Mouse (Mus musculus) lung, postnatal 0 days (tissue): Measurements from ENCODE around the gene Grid2. TPM values are rescaled to one million over a fixed set of nuclear protein-coding genes. Genes with fewer than 3 reads are reported as not detected.

Experiments
- ATAC-seq: fragments of 200-750 bp; cut with Nextera tagmentation; 2 replicates; pipeline ENCODE4 v1.8.0; 2017; ENCODE audit warnings: moderate library complexity
- DNase-seq: peaks from one replicate; pipeline ENCODE4 v3.0.0-alpha.2; 2016; ENCODE audit warnings: low spot score
- H3K27ac ChIP-seq: fragments of 300-500 bp; sonication (generic); 2 replicates; pipeline ENCODE4 v1.5.1; 2014; ENCODE audit warnings: antibody characterized with exemption, mild to moderate bottlenecking, low read length, mixed read lengths
- H3K27me3 ChIP-seq: fragments of 300-500 bp; sonication (generic); replicated peaks from 2 replicates; pipeline ENCODE4 v1.6.1; 2014; ENCODE audit warnings: low read length, mixed read lengths; ENCODE audit not compliant: insufficient read depth
- H3K36me3 ChIP-seq: fragments of 300-500 bp; sonication (generic); 2 replicates; pipeline ENCODE4 v1.6.1; 2014; ENCODE audit warnings: low read length, mixed read lengths; ENCODE audit not compliant: insufficient read depth
- H3K4me1 ChIP-seq: fragments of 300-500 bp; sonication (generic); 2 replicates; pipeline ENCODE4 v1.6.1; 2014; ENCODE audit warnings: antibody characterized with exemption, low read depth, low read length, mixed read lengths; ENCODE audit not compliant: insufficient read depth
- H3K4me2 ChIP-seq: fragments of 300-500 bp; sonication (generic); replicated peaks from 2 replicates; pipeline ENCODE4 v1.6.1; 2014; ENCODE audit warnings: low read depth, mild to moderate bottlenecking, low read length, moderate library complexity, mixed read lengths
- H3K4me3 ChIP-seq: fragments of 300-500 bp; sonication (generic); 2 replicates; pipeline ENCODE4 v1.5.1; 2014; ENCODE audit warnings: low read depth, low read length
- H3K9ac ChIP-seq: fragments of 300-500 bp; sonication (generic); replicated peaks from 2 replicates; pipeline ENCODE4 v1.6.1; 2014; ENCODE audit warnings: low read depth, mild to moderate bottlenecking
- H3K9me3 ChIP-seq: fragments of 300-500 bp; sonication (generic); 2 replicates; pipeline ENCODE4 v1.6.1; 2016; ENCODE audit warnings: low read length, mixed read lengths
- CTCF ChIP-seq: IDR thresholded peaks from 2 replicates; pipeline ENCODE4 v1.5.1; 2016; ENCODE audit warnings: antibody characterized with exemption, mild to moderate bottlenecking
- EP300 ChIP-seq: IDR thresholded peaks from 2 replicates; pipeline ENCODE4 v1.6.1; 2016; ENCODE audit warnings: antibody characterized with exemption, mild to moderate bottlenecking, control low read depth
- WGBS: fragments of 180-500 bp; shearing (Covaris S2); extraction: QIAGEN DNeasy Blood & Tissue Kit; methylation state at CpG from one replicate; pipeline ENCODE4 v1.1.7; 2014; 5-methylcytosine and 5-hydroxymethylcytosine counted together
- polyA plus RNA-seq: library from polyadenylated mRNA; unstranded; fragments of >200 nt; fragmentation: Nextera tagmentation; extraction: Ambion mirVana; gene quantifications from 2 replicates; pipeline ENCODE4 v1.2.1, GENCODE M21; 2015

Gene Grid2
- polyA plus RNA-seq, 1 experiment from 2014 or later, result 0.45 TPM

GRCm38 (mm10) chr6:64398413-64399098 is 1142.9 kb downstream of the Grid2 start:
- Histone ChIP-seq H3K4me1 (no peaks in the 10 kb centered on the region), H3K27ac (no peak overlapping the region), H3K4me2 (no peak overlapping the region), H3K4me3 (no peak overlapping the region), H3K36me3 (no peaks in the 10 kb centered on the region), H3K9ac (no peak overlapping the region), H3K27me3 (no peaks in the 10 kb centered on the region), H3K9me3 (no peaks in the 10 kb centered on the region)
- DNase-seq (no peak), ATAC-seq (no peak)
- no peak for TF ChIP-seq CTCF
- no peak for TF ChIP-seq EP300
- WGBS, result 84% methylated on average over 4 of the region's 4 CpGs

GRCm38 (mm10) chr6:64427658-64428057 is 1172.0 kb downstream of the Grid2 start:
- H3K36me3 ChIP-seq, result no peaks in the 10 kb centered on the region

GRCm38 (mm10) chr6:64428898-64429297 is 1173.2 kb downstream of the Grid2 start:
- Histone ChIP-seq H3K9ac (no peak overlapping the region), H3K4me3 (no peak overlapping the region), H3K4me2 (no peak overlapping the region), H3K27me3 (no peaks in the 10 kb centered on the region), H3K9me3 (no peaks in the 10 kb centered on the region), H3K27ac (no peak overlapping the region), H3K4me1 (no peaks in the 10 kb centered on the region), H3K36me3 (no peaks in the 10 kb centered on the region)
- no peak for DNase-seq
- WGBS, result 54% methylated on average over 1 of the region's 1 CpGs
- TF ChIP-seq EP300 (no peak), CTCF (no peak)
- no peak for ATAC-seq

More at GRCm38 (mm10) chr6:64427658-64428057, 1172.0 kb downstream of the Grid2 start:
- DNase-seq, result no peak
- Histone ChIP-seq H3K4me2 (no peak overlapping the region), H3K4me1 (no peaks in the 10 kb centered on the region), H3K9ac (no peak overlapping the region), H3K27me3 (no peaks in the 10 kb centered on the region), H3K4me3 (no peak overlapping the region), H3K9me3 (no peaks in the 10 kb centered on the region), H3K27ac (no peak overlapping the region)
- TF ChIP-seq CTCF (no peak), EP300 (no peak)
- no peak for ATAC-seq

GRCm38 (mm10) chr6:64448127-64448526 is 1192.5 kb downstream of the Grid2 start:
- WGBS, result 70% methylated on average over 5 of the region's 5 CpGs
- TF ChIP-seq EP300 (no peak), CTCF (no peak)
- no peak for DNase-seq
- H3K4me2 ChIP-seq, result no peak overlapping the region
- H3K27ac ChIP-seq, result no peak overlapping the region
- H3K4me3 ChIP-seq, result no peak overlapping the region
- H3K27me3 ChIP-seq, result no peaks in the 10 kb centered on the region
- H3K9ac ChIP-seq, result no peak overlapping the region
- no peaks in the 10 kb centered on the region for H3K9me3 ChIP-seq
- ATAC-seq, result no peak
- no peaks in the 10 kb centered on the region for H3K4me1 ChIP-seq
- H3K36me3 ChIP-seq, result no peaks in the 10 kb centered on the region

GRCm38 (mm10) chr6:64448864-64449355 is 1193.2 kb downstream of the Grid2 start:
- no peak for TF ChIP-seq EP300
- no peak for TF ChIP-seq CTCF
- Histone ChIP-seq H3K9ac (no peak overlapping the region), H3K4me2 (no peak overlapping the region), H3K27ac (no peak overlapping the region), H3K36me3 (no peaks in the 10 kb centered on the region), H3K4me1 (no peaks in the 10 kb centered on the region), H3K27me3 (no peaks in the 10 kb centered on the region), H3K9me3 (no peaks in the 10 kb centered on the region), H3K4me3 (no peak overlapping the region)
- WGBS, result 62% methylated on average over 4 of the region's 4 CpGs
- DNase-seq (no peak), ATAC-seq (no peak)

GRCm38 (mm10) chr6:64450770-64451169 is 1195.1 kb downstream of the Grid2 start:
- no peak overlapping the region for H3K4me2 ChIP-seq
- TF ChIP-seq CTCF (no peak), EP300 (no peak)
- no peak overlapping the region for H3K27ac ChIP-seq
- no peak overlapping the region for H3K9ac ChIP-seq
- no peaks in the 10 kb centered on the region for H3K4me1 ChIP-seq
- no peak for ATAC-seq
- no peaks in the 10 kb centered on the region for H3K27me3 ChIP-seq
- 76% methylated on average over 3 of the region's 3 CpGs for WGBS
- H3K9me3 ChIP-seq, result no peaks in the 10 kb centered on the region
- DNase-seq, result no peak
- no peaks in the 10 kb centered on the region for H3K36me3 ChIP-seq
- H3K4me3 ChIP-seq, result no peak overlapping the region

- DNase-seq (no peak), ATAC-seq (no peak)
- H3K9me3 ChIP-seq, result no peaks in the 10 kb centered on the region
- H3K27ac ChIP-seq, result no peak overlapping the region
- H3K9ac ChIP-seq, result no peak overlapping the region
- H3K4me1 ChIP-seq, result no peaks in the 10 kb centered on the region
- H3K4me2 ChIP-seq, result no peak overlapping the region
- TF ChIP-seq EP300, result no peak
- no peak for TF ChIP-seq CTCF
- no peaks in the 10 kb centered on the region for H3K36me3 ChIP-seq
- no peaks in the 10 kb centered on the region for H3K27me3 ChIP-seq
- no peak overlapping the region for H3K4me3 ChIP-seq
- 82% methylated on average over 3 of the region's 3 CpGs for WGBS
These were observed 1224.2 kb downstream of the Grid2 start for GRCm38 (mm10) chr6:64479884-64480283.
